Mouse (Mus musculus) T-helper 2 cell (primary cell): ENCODE results near the gene Rcor2.

ENCODE experiments used
- in situ Hi-C: fragments of 300-600 bp; cut with MboI, MseI; formaldehyde crosslinking; loops from one replicate; pipeline ENCODE4 v1.15.1; 2025; ENCODE audit warnings: high pct_unique_total_duplicates

Gene Rcor2

GRCm38 (mm10) chr19:7289767-7290166 lies 22.6 kb downstream of the Rcor2 start:
- in situ Hi-C loops = loop anchor here (10.0 kb wide), 1 partner anchor 55 kb away; no protein-coding TSS in a partner anchor

- in situ Hi-C loops = no loop called here
Measured at GRCm38 (mm10) chr19:7291958-7292709, 25.0 kb downstream of the Rcor2 start.

DNA sequence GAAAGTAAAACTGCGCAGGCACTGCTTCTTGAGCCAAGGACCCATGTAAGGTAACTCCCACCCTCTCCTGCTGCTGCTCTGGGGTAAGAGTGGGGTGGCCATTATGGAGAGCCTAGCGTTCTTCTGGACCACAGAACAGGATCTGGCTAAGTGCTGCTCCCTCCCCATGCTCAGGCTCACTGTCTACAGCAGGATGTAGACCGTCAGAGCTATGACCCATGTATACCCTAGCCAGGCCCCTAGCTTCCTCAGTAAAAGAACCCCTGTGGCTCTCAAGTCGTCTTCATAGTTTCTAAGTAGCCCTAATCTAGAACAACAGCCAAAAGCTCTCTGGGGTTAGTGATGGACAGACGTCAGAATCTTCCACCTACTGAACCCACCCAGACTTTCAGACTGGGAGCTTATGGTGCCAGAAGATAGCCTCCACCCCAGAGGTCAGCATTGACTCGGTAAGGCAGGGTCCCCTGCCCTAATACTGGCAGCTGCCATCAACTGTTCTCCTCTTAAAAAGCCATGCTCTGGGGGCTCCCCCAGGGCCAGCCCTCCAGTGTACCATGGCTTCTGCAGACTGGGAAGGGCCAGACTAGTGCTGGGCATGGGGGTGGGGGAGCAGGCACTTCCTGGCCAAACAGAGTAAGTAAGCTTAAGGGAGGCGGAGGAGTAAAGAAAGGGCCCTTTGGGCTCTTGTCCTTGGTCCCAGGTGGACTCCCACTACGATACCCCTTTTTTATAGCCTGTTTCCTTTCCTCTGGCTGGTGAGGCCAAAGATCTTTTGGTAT lies 27.2 kb downstream of the Rcor2 start:
- in situ Hi-C loops = no loop called here

DNA sequence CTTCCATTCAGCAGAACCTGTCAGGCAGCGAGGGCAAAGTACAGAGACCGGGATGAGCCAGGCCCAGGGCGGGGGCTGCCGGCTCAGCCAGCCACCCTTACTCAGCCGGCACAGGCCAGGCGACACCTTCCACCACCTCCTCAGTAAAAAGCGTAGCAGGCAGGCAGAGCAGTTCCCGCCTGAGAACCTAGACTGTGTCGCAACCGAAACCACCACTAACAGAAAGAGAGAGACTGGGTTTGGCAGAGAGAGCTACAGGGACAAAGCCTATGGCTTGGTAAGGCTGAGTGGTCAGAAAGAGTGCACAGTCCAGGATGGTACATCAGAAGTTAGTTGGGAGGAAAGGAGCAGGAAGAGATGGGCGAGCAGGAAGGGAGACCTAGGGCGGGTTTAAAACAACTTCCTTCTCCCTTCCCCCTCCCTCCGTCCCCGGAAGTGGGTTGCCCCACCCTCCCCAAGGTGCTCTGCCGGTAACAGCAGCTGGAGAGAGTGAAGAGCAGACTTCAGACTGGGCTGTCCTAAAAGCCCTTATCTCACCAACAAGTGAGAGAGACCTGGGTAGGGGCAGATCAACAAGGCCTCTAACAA lies 28.0 kb downstream of the Rcor2 start:
- in situ Hi-C loops = no loop called here

GRCm38 (mm10) chr19:7295959-7296358 lies 28.8 kb downstream of the Rcor2 start:
- in situ Hi-C loops = no loop called here

DNA sequence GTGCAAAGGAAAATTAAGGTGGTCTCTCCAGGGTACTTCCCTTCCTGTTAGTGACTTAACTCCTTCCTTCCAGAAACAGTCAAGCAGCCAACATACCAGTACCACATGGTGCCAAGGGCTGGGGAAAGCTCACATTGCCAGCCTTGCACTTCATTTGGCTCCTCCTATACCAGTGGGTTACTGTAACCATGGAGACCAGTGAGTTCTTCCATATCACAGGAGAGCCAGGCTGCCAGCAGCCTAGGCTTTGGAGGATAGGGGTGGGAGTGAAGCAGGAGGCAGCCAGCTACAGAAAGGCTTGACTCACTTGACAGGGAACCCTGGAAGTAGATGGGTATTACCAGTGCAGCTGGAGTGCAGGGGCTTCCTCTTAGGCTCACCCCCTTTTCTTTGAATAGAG lies 31.9 kb downstream of the Rcor2 start:
- in situ Hi-C loops = no loop called here

DNA sequence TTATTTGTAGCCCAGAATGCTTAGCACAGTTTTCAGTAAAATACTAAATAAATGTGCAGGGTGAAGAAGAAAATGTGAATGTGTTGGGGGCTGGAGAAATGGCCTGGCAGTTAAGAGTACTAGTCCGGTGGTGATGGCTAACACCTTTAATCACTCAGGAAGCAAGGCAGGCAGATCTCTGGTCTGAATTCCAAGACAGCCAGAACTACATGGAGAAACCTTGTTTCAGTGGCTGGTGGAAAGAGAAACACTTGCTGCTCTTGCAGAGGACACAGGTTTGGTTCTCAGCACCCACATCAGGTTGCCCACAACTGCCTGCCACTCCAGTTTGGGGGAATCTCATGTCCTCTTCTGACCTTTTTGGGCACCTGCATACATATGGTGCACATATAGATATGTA lies 33.0 kb downstream of the Rcor2 start:
- in situ Hi-C loops = no loop called here

DNA sequence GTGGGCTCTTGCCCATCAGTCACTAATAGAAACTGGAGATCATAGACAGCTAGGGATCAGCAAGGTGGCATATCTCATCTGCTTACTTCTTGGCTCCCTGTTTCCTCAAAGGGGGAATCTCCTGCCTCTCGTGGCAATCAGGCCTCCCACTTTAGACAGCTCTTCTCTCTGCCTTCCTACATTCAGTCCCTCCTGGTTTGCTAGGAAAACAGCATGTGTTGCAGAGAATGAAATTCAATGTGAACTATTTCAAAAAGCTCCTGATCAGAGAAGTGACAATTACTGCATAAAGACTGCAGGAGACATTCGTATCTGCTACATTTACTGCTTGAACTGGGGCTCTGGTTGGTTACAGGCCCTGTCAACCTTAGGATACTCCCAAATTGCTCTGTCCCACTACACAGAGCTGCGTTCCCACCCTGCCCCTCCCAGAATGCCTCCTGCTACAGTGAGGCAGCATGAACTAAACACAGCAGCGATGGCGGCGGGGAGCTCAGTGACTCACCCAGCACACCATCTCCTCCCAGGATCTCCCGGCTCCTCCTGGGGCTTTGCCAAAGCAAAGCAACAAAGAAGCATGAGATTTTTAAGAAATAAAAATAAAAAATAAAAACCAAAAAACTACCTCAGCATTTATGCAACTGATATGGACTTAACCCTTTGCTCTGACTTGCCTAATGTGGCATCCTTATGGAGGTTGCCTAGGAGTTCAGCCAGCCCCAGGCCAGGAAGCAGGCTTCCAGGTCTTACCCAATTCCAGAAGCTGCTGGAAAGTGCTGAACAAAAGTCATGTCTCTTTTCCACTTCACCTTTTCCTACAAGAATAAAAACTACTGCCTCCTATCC lies 34.7 kb downstream of the Rcor2 start:
- in situ Hi-C loops = no loop called here

- in situ Hi-C loops = no loop called here
Measured at GRCm38 (mm10) chr19:7302493-7302797, 35.3 kb downstream of the Rcor2 start.

- in situ Hi-C loops = no loop called here
Measured at GRCm38 (mm10) chr19:7303796-7304195, 36.7 kb downstream of the Rcor2 start.

DNA sequence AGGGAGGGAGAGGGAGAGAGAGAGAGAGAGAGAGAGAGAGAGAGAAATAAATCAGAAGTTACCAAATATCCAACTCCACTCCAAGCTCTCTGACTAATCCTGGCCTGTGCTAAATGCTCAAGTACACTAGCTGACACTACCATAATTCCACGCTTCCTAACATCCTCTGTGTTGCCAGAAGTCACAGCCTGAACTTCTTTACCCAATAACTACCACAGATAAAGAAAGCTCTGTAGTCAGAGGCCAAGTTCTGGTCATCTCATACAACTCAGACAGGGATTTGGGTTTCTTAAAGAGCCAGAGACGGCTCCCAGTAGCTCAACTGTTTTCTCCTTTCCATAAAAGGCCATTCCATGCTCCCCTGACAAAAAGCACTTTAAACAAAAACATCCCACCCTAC lies 37.7 kb downstream of the Rcor2 start:
- in situ Hi-C loops = no loop called here

- in situ Hi-C loops = no loop called here
Measured at GRCm38 (mm10) chr19:7305380-7306310, 38.5 kb downstream of the Rcor2 start.

GRCm38 (mm10) chr19:7306968-7307367 lies 39.8 kb downstream of the Rcor2 start:
- in situ Hi-C loops = no loop called here

DNA sequence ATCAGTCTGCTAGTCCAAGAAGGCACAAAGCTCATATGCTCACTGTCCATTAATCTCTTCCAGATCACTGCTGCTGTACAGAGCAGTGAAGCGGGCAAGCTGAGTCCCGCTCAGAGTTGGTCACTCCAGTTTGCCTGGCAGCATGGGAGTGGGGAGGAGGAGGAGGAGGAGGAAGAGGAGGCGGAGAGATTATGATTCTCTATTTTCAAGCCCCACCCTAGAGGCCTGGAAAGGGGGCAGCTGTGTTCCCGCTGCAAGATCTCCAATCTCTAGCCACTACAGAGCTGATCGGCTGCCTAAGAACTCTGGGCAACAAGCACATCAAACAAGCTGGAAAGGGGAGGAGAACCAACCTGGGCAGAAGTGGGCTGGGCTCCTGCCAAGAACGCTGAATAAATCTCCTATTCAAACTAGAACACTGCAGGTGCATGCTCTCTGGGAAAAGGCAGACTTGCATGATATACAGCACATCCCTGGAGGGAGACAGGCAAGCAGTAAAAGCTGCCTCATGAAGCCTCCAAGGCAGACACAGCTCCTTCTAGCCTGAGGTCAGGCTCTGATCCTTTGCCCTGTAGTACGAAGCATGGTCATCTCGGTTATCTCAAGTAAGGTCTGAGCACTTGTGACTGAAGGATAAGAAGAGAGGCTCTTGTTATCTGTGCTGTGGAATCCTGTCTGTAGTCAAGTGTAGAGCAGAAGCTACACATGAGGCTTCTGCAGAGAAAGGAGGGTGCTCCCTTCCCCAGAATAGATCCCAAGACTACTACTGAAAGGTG lies 41.1 kb downstream of the Rcor2 start:
- in situ Hi-C loops = no loop called here

GRCm38 (mm10) chr19:7309738-7310330 lies 42.7 kb downstream of the Rcor2 start:
- in situ Hi-C loops = no loop called here

DNA sequence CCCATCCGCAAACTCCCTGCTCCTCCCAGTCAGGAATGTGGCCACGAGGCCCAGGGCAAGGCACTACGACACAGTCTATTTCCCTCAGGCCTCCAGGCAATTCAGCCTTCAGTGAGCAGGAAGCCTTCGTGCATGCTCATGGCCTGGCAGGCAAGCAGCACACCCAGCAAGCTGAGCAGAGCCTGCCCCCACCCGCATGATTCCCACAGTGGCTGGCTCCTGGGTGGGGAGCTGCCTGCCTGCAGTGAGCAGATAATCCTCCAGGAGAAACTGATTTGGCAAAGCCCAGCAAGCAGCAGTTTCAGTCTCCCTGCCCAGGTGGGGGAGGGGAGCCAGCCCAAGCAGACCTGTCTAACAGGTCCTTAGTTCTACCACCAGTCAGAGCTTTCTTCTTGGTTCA lies 43.6 kb downstream of the Rcor2 start:
- in situ Hi-C loops = no loop called here

DNA sequence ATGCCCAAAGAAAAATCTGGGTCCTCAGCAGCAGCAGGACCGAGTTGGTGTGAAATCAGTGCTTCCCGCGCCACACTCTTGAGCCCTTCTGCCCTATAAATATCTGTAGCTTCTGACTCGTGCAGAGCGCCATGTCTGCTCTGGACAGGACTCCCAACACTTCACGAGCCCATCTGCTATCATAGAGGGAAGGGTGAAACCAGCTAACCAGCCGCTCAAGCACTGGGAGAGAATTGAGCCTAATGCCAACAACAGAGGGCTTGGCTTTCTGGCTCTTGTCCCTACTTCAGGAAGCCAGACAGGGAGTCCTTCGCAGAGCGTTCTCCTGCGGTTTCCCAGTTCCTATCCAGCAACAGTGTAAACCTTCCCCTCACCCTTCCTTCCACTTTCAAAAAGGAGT lies 44.2 kb downstream of the Rcor2 start:
- in situ Hi-C loops = no loop called here

DNA sequence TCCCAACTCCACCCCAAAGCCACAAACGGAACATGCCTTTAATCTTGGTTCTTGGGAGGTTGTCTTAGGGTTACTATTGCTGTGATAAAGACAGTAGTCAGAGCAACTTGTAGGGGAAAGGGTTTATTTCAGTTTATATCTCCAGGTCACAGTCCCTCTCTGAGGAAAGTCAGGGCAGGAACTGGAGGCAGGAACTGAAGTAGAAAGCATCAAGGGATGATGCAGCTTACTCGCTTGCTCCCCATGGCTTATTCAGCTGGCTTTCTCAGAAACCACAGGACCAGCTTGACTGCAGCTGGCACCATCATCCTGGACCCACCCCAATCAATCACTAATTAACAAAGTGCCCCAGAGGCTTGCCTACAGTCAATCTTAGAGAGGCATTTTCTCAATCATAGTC lies 46.5 kb downstream of the Rcor2 start:
- in situ Hi-C loops = no loop called here

DNA sequence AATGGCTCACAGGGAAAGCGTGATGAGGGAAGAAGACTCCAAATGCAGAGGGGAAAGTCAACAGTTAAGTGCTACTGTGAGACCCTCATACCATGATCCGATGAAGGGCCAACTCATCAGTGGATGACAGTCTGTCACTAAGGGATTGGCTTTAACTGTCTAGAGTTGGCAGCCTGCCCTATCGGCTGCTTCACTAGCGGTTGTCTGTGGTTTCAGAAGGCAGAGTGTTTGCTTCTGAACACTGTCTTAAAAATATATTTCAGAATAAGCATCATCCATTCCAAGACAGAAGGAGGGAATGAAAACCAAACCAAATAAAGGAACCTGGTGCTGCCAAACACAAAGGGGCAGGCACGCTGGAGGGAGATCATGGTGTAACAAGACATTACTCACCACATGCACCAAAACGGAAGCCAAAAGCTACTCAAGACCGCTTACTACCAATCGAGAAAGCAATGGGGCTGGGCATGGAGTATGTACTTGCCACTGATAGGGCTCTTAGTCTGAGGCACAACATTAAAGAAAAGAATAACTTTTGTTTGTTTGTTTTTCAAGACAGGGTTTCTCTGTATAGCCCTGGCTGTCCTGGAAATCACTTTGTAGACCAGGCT lies 48.0 kb downstream of the Rcor2 start:
- in situ Hi-C loops = no loop called here
